ENCODE assay signal across 13 mouse cellular contexts in the genomic region with DNA sequence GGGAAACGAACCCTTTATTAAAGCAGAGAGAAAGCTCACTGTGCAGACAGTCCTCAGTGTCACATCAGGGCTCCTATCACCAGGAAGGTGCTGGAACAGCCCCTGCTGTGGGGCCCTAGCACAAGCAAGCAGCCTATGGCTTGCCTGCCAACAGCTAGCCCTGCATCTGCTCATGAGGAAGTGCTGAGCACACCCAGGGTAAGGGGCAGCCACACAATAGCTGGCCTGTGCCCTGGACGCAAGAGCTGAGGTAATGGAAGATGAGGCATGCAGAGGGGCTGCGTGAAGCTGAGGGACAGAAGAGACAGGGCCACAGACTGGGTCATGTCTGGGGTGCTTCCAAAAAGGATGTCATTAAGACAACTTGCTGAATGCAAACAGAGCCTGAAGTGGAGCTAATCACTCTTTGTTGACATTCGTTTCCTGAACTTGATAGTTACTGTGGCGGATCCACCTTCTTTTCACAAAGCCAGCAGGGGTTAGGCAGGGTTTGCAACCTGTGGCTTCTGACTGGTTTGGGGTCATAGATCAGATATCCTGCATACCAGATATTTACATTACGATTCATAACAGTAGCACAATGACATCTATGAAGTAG.
DNase-seq lines count a peak whose midpoint lies in the region; ATAC-seq and TF ChIP-seq lines count a peak whose summit lies in the region.
"Had no signal": no experiment of that assay in that cellular context is flagged by ENCODE, and none has a peak within 500 bp of the region (broad histone marks: within the 10 kb centered on the region; RNA-seq: fewer than 3 reads in every experiment).

No protein-coding gene starts in this region.

- H3K4me2 ChIP-seq in liver, embryonic 13.5 days = no peak overlapping the region
- H3K4me2 ChIP-seq in liver, postnatal 0 days (ENCODE audit: low read depth, low read length) = no peak overlapping the region
- H3K4me2 ChIP-seq: neural tube, embryonic 13.5 days had no signal

- no peak overlapping the region for H3K4me3 ChIP-seq in liver, embryonic 13.5 days (replicated peaks)
- H3K4me3 ChIP-seq in liver, postnatal 0 days (ENCODE audit: low read depth, low read length) = no peak overlapping the region
- H3K4me3 ChIP-seq: midbrain, embryonic 10.5 days; neural tube, embryonic 13.5 days had no signal

- no peak for TF ChIP-seq EP300 in liver, postnatal 0 days (IDR thresholded peaks at IDR 0.05; ENCODE audit: low read depth)

- H3K9ac ChIP-seq in liver, embryonic 13.5 days = no peak overlapping the region
- no peak overlapping the region for H3K9ac ChIP-seq in liver, postnatal 0 days (replicated peaks)
- H3K9ac ChIP-seq: neural tube, embryonic 13.5 days had no signal

- no peak for ATAC-seq in liver, embryonic 13.5 days (ENCODE audit: low read depth)
- ATAC-seq in liver, postnatal 0 days = no peak

- no peak for DNase-seq in liver, embryonic 13.5 days
- DNase-seq in liver, postnatal 0 days = no peak
- peak; percentile 39 for DNase-seq in ZHBTc4 (ENCODE audit: low read depth, low spot score)
- peak; percentile 43 to 54 for DNase-seq in heart, postnatal 10 days
- DNase-seq in lung, postnatal 4 days = peak; percentile 39 to 74
- DNase-seq in cerebellum, adult 9-10 months = no peak
- no peak for DNase-seq in thymus, postnatal 0 days (ENCODE audit: low spot score)
- no peak for DNase-seq in gastrocnemius, postnatal 36 days
- DNase-seq: embryo, embryonic 11 days; gastrocnemius, postnatal 14 days; left cerebral cortex, postnatal 4 days had no signal

- no peaks in the 10 kb centered on the region for H3K27me3 ChIP-seq in liver, embryonic 13.5 days
- no peaks in the 10 kb centered on the region for H3K27me3 ChIP-seq in liver, postnatal 0 days (ENCODE audit: insufficient read depth, low read length)
- H3K27me3 ChIP-seq: neural tube, embryonic 13.5 days had no signal

- H3K4me1 ChIP-seq in liver, embryonic 13.5 days (replicated peaks) = peaks cover 30% of the 10 kb centered on the region
- peaks cover 31% of the 10 kb centered on the region for H3K4me1 ChIP-seq in liver, postnatal 0 days (ENCODE audit: insufficient read depth)

- H3K9me3 ChIP-seq in liver, embryonic 13.5 days (replicated peaks) = no peaks in the 10 kb centered on the region
- H3K9me3 ChIP-seq in liver, postnatal 0 days (ENCODE audit: low read length) = no peaks in the 10 kb centered on the region
- H3K9me3 ChIP-seq: midbrain, embryonic 10.5 days; neural tube, embryonic 13.5 days had no signal

- WGBS in liver, embryonic 13.5 days (ENCODE audit: insufficient replicate concordance) = 11% methylated on average over 6 of the region's 6 CpGs
- WGBS in liver, postnatal 0 days (ENCODE audit: insufficient replicate concordance) = 25% methylated on average over 6 of the region's 6 CpGs

- H3K27ac ChIP-seq in liver, embryonic 13.5 days = peak overlapping the region; percentile 35; the same call in 1 of the 2 replicates
- no peak overlapping the region; the same call in 1 of the 2 replicates for H3K27ac ChIP-seq in liver, postnatal 0 days (ENCODE audit: low read depth)
- H3K27ac ChIP-seq: midbrain, embryonic 10.5 days; neural tube, embryonic 13.5 days had no signal

- intact Hi-C loops in heart, postnatal 10 days (cut with DNase I) = no loop called here
- intact Hi-C loops in gastrocnemius, postnatal 36 days (cut with DNase I) = no loop called here

- no peak for TF ChIP-seq CTCF in liver, postnatal 0 days (IDR thresholded peaks at IDR 0.05; ENCODE audit: low read depth)

- H3K36me3 ChIP-seq in liver, embryonic 13.5 days = no peaks in the 10 kb centered on the region
- H3K36me3 ChIP-seq in liver, postnatal 0 days (replicated peaks; ENCODE audit: insufficient read depth, low read length) = no peaks in the 10 kb centered on the region
- H3K36me3 ChIP-seq: midbrain, embryonic 10.5 days; neural tube, embryonic 13.5 days had no signal

Comparison
In these comparisons a context has a peak if more than half of its experiments do, and no peak if none do; other contexts are left out.
1. DNase-seq: peak in ZHBTc4 (single experiment), heart, postnatal 10 days (2 of 2) and lung, postnatal 4 days (2 of 2); none in liver, embryonic 13.5 days (single experiment), liver, postnatal 0 days (single experiment), cerebellum, adult 9-10 months (single experiment), thymus, postnatal 0 days (single experiment) and gastrocnemius, postnatal 36 days (0 of 2).